Mouse (Mus musculus) liver (tissue): ENCODE measurements around the gene Nudt13.

Source experiments
- DNase-seq: peaks from one replicate; pipeline ENCODE4 v3.0.0-alpha.2; 2020; ENCODE audit warnings: mixed read lengths

Gene Nudt13

GRCm38 (mm10) chr14:20340866-20341265, 46.4 kb downstream of the Nudt13 start:
- peak; percentile 73 for DNase-seq

DNA sequence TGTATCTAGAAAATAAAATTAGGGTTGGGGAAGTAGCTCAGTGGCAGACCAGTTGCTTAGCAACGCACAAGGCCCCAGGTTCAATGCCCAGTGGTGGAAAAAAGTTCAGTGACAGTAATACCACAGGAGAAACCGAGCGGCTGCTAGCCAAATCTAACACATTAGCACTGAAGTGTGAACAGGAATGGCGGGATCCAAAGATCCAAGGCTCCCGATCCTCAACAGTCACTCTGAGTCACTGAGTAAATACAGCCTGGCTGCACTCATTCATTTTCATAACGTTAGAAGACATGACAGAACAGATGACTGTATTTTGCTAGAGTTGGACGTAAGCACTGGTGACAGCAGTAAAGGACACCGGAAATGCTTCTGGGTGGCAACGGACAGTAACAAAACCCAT, 51.4 kb downstream of the Nudt13 start:
- DNase-seq, result no peak

DNA sequence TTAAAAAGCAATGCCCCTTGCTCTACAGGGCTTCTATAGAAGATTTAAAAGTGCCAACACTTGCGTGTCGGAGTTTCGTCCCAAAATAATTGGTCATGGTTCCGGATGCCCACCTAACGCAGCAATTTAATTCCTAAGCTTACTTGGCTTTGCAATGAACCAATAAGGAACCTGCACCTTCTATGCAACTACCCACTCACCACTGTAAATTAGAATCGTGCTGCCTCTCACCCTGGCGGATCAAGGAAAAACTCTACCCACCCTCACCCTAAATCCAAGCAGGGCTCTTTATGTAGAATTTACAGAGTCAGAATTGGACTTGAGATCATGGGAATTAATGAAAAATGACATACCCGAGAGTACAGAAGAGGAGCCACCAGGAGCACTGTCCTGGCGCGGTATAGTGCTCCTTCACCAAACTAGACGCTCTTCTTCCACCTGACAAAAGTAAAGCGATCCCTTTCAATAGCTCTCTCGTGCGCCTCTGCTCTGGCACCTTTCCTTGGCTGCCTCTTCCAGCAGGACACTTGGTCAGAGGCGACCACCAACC, 53.0 kb downstream of the Nudt13 start:
- no peak for DNase-seq

GRCm38 (mm10) chr14:20347991-20348541, 53.6 kb downstream of the Nudt13 start, which contains the start of the genes Ecd and Fam149b:
Ecd (minus strand) TSS chr14:20348121.
Fam149b (plus strand) TSS chr14:20348162.
- peak; percentile 93 for DNase-seq

GRCm38 (mm10) chr14:20363230-20363629, 68.7 kb downstream of the Nudt13 start:
- DNase-seq, result no peak
